Mouse (Mus musculus) ovary, postnatal 10 days (tissue): ENCODE results near the gene Lhx4.

Experiments used
- DNase-seq: peaks from one replicate; pipeline ENCODE4 v3.0.0; 2022; ENCODE audit warnings: low spot score

Lhx4 gene

GRCm38 (mm10) chr1:155742411-155743363 lies 8.8 kb downstream of the Lhx4 start:
- no peak for DNase-seq

- DNase-seq: no peak
Measured at GRCm38 (mm10) chr1:155741988-155742387, 9.5 kb downstream of the Lhx4 start.

GRCm38 (mm10) chr1:155741378-155741945 lies 10.0 kb downstream of the Lhx4 start:
- DNase-seq: no peak

GRCm38 (mm10) chr1:155740622-155741377 lies 10.7 kb downstream of the Lhx4 start:
- no peak for DNase-seq

- no peak for DNase-seq
Measured at GRCm38 (mm10) chr1:155737809-155738383, 13.6 kb downstream of the Lhx4 start.

- DNase-seq: no peak
Measured at GRCm38 (mm10) chr1:155737017-155737808, 14.3 kb downstream of the Lhx4 start.

GRCm38 (mm10) chr1:155736096-155736825 lies 15.2 kb downstream of the Lhx4 start:
- DNase-seq: no peak

GRCm38 (mm10) chr1:155731156-155731555 lies 20.3 kb downstream of the Lhx4 start:
- DNase-seq: no peak

GRCm38 (mm10) chr1:155729113-155729795 lies 22.2 kb downstream of the Lhx4 start:
- DNase-seq: no peak

- DNase-seq: no peak
Measured at GRCm38 (mm10) chr1:155727830-155728229, 23.7 kb downstream of the Lhx4 start.

GRCm38 (mm10) chr1:155725876-155726275 lies 25.6 kb downstream of the Lhx4 start:
- DNase-seq: no peak

GRCm38 (mm10) chr1:155724301-155724700 lies 27.2 kb downstream of the Lhx4 start:
- DNase-seq: no peak

GRCm38 (mm10) chr1:155722185-155722584 lies 29.3 kb downstream of the Lhx4 start:
- DNase-seq: peak; percentile 19

- no peak for DNase-seq
Measured at GRCm38 (mm10) chr1:155721443-155721842, 30.0 kb downstream of the Lhx4 start.

- DNase-seq: no peak
Measured at GRCm38 (mm10) chr1:155720006-155720405, 31.5 kb downstream of the Lhx4 start.

GRCm38 (mm10) chr1:155718851-155719250 lies 32.6 kb downstream of the Lhx4 start:
- no peak for DNase-seq

GRCm38 (mm10) chr1:155717301-155717700 lies 34.2 kb downstream of the Lhx4 start:
- no peak for DNase-seq

- DNase-seq: no peak
Measured at GRCm38 (mm10) chr1:155715366-155715765, 36.1 kb downstream of the Lhx4 start.

GRCm38 (mm10) chr1:155713306-155713705 lies 38.2 kb downstream of the Lhx4 start:
- no peak for DNase-seq

GRCm38 (mm10) chr1:155704182-155704581 lies 47.3 kb downstream of the Lhx4 start:
- no peak for DNase-seq
